Mouse (Mus musculus): ENCODE results near the gene Cubn.

- TF ChIP-seq POLR2A (IDR thresholded peaks at IDR 0.05; ENCODE audit: borderline replicate concordance, insufficient read depth, low read length) = no peak
- TF ChIP-seq CTCF (IDR thresholded peaks at IDR 0.05; ENCODE audit: borderline replicate concordance, insufficient read depth, low read depth, low read length) = no peak
Observed at GRCm38 (mm10) chr2:13479165-13479564, 12.4 kb downstream of the Cubn start.

Measured in cerebellum, adult 2 months (tissue).